Mouse (Mus musculus) lung, adult 2 months (tissue): Measurements from ENCODE around the gene Phf19.

ENCODE experiments used
- CTCF ChIP-seq: fragments of 200-500 bp; IDR thresholded peaks from 2 replicates; pipeline ENCODE4 v1.5.1; 2011; ENCODE audit warnings: mild to moderate bottlenecking, low read length, control low read depth; ENCODE audit not compliant: insufficient read depth
- POLR2A ChIP-seq: fragments of 200-500 bp; IDR thresholded peaks from 2 replicates; pipeline ENCODE4 v1.6.1; 2011; ENCODE audit warnings: low read depth, mild to moderate bottlenecking, control low read depth, low read length, borderline replicate concordance; ENCODE audit errors: extremely low read depth

DNA sequence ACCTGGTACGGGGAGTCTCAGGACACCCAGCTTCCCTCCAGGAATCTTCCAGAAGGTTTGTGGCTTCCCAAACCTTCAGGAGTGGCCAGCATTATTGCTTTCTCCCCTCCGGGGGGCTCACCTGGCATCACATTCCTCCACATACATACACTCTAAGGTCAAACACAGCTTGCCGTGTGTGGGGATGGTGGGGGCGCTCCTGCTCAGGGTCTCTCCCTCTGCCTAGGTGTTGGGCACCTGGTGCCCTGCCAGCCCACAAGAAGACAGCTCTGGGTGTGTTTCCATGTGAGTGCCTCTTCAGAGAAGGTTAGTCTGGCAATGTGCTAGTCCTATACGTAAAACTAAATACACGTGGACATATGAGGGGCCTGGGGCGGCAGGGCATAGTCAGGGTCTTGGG lies 1.2 kb downstream of the Phf19 start:
- no peak for TF ChIP-seq POLR2A
- no peak for TF ChIP-seq CTCF
